Mouse (Mus musculus) lung, embryonic 15.5 days (tissue): Measurements from ENCODE around the gene Rsg1. TPM values are rescaled to one million over a fixed set of nuclear protein-coding genes. Genes with fewer than 3 reads are reported as not detected.

Source experiments
- ATAC-seq: fragments of 200-750 bp; cut with Nextera tagmentation; 2 replicates; pipeline ENCODE4 v1.8.0; 2017; ENCODE audit warnings: moderate number of reproducible peaks, borderline replicate concordance; ENCODE audit not compliant: low FRiP score, low TSS enrichment; ENCODE audit errors: extremely low read depth
- H3K27ac ChIP-seq: fragments of 300-500 bp; sonication (generic); 2 replicates; pipeline ENCODE4 v1.5.1; 2015; ENCODE audit warnings: moderate library complexity, mild to moderate bottlenecking, inconsistent platforms
- H3K27me3 ChIP-seq: fragments of 300-500 bp; sonication (generic); 2 replicates; pipeline ENCODE4 v1.6.1; 2015; ENCODE audit warnings: inconsistent platforms
- H3K36me3 ChIP-seq: fragments of 300-500 bp; sonication (generic); 2 replicates; pipeline ENCODE4 v1.6.1; 2015; ENCODE audit warnings: inconsistent platforms
- H3K4me1 ChIP-seq: fragments of 300-500 bp; sonication (generic); 2 replicates; pipeline ENCODE4 v1.6.1; 2015; ENCODE audit warnings: inconsistent platforms
- H3K4me2 ChIP-seq: fragments of 300-500 bp; sonication (generic); 2 replicates; pipeline ENCODE4 v1.6.1; 2015; ENCODE audit warnings: inconsistent platforms, mild to moderate bottlenecking, moderate library complexity
- H3K4me3 ChIP-seq: fragments of 300-500 bp; sonication (generic); 2 replicates; pipeline ENCODE4 v1.5.1; 2015; ENCODE audit warnings: mild to moderate bottlenecking, inconsistent platforms
- H3K9ac ChIP-seq: fragments of 300-500 bp; sonication (generic); 2 replicates; pipeline ENCODE4 v1.6.1; 2015; ENCODE audit warnings: inconsistent platforms
- H3K9me3 ChIP-seq: fragments of 300-500 bp; sonication (generic); 2 replicates; pipeline ENCODE4 v1.6.1; 2016; ENCODE audit warnings: inconsistent platforms
- WGBS: fragments of 180-500 bp; shearing (Covaris S2); methylation state at CpG from one replicate; pipeline ENCODE4 v1.1.7; 2015; 5-methylcytosine and 5-hydroxymethylcytosine counted together
- polyA plus RNA-seq: library from polyadenylated mRNA; unstranded; fragments of >200 nt; fragmentation: Nextera tagmentation; extraction: Ambion mirVana; gene quantifications from 2 replicates; pipeline ENCODE4 v1.2.1, GENCODE M21; 2015

The Rsg1 gene
- polyA plus RNA-seq, 1 experiment from 2014 or later, result 6.0 TPM

- Histone ChIP-seq H3K36me3 (peaks cover 19% of the 10 kb centered on the region), H3K4me1 (peaks cover 38% of the 10 kb centered on the region), H3K9me3 (no peaks in the 10 kb centered on the region), H3K27me3 (peaks cover 40% of the 10 kb centered on the region), H3K4me3 (no peak overlapping the region), H3K4me2 (no peak overlapping the region), H3K27ac (no peak overlapping the region), H3K9ac (no peak overlapping the region)
- WGBS, result 78% methylated on average over 8 of the region's 8 CpGs
- no peak for ATAC-seq
These were observed 37.3 kb downstream of the Rsg1 start for GRCm38 (mm10) chr4:141251071-141251470.

DNA sequence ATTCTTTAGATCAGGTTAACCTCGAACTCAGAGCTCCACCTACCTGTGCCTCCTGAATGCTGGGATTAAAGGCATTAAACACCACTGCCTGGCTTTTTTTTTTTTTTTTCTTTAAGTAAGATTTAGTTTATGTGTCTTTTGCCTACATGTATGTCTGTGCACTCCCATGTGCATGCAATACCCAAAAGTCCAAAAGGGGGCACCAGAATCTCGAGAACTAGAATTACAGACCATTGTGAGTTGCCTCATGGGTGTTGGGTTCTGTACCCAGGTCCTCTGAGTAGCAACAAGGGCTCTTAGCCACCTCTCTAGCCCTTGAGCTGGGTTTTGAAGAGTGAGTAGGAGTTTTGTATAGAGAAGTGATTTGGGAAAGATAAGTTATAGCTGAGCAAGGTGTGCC is 38.9 kb downstream of the Rsg1 start:
- no peak for ATAC-seq

GRCm38 (mm10) chr4:141254234-141254633 is 40.5 kb downstream of the Rsg1 start:
- no peak overlapping the region for H3K4me2 ChIP-seq
- peaks cover 22% of the 10 kb centered on the region for H3K36me3 ChIP-seq
- no peak overlapping the region for H3K27ac ChIP-seq
- H3K4me1 ChIP-seq, result peaks cover 11% of the 10 kb centered on the region; the same call in 1 of the 2 replicates
- H3K27me3 ChIP-seq, result peaks cover 8% of the 10 kb centered on the region
- 62% methylated on average over 16 of the region's 16 CpGs for WGBS
- no peak overlapping the region for H3K4me3 ChIP-seq
- peak; percentile 71; the same call in 1 of the 2 replicates for ATAC-seq
- H3K9ac ChIP-seq, result no peak overlapping the region
- no peaks in the 10 kb centered on the region for H3K9me3 ChIP-seq

More for the DNA sequence above, 38.9 kb downstream of the Rsg1 start:
- 68% methylated on average over 2 of the region's 2 CpGs for WGBS
- Histone ChIP-seq H3K4me2 (no peak overlapping the region), H3K27ac (no peak overlapping the region), H3K27me3 (peaks cover 24% of the 10 kb centered on the region), H3K9me3 (no peaks in the 10 kb centered on the region), H3K4me1 (peaks cover 22% of the 10 kb centered on the region), H3K9ac (no peak overlapping the region), H3K36me3 (peaks cover 22% of the 10 kb centered on the region), H3K4me3 (no peak overlapping the region)

GRCm38 (mm10) chr4:141257440-141257839 is 43.7 kb downstream of the Rsg1 start:
- H3K36me3 ChIP-seq, result peaks cover 3% of the 10 kb centered on the region; the same call in 1 of the 2 replicates

DNA sequence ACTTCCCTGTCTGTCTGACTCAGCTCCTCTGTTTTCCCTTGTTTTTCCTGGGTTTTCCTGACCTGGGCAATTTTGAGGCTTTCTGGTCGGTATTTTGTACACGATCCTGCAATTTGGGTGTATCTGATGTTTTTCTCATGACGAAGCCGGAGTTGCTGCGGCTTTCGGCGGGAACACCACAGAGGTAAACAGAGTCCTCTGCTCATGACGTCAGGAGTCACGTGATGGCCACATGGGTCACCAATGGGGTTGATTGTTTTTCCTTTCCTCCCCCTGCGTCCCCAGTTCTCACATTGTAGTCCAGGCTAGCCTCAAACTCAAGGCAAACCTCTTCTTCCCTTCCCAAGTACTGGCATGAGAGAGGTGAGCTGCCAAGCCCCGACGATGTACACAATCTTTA is 45.7 kb downstream of the Rsg1 start:
- no peak overlapping the region for H3K9ac ChIP-seq
- H3K4me1 ChIP-seq, result peaks cover 21% of the 10 kb centered on the region
- H3K36me3 ChIP-seq, result peaks cover 2% of the 10 kb centered on the region; the same call in 1 of the 2 replicates
- no peak for ATAC-seq
- peak overlapping the region; percentile 52 for H3K27ac ChIP-seq
- H3K4me2 ChIP-seq, result peak overlapping the region; percentile 59
- H3K9me3 ChIP-seq, result no peaks in the 10 kb centered on the region
- 63% methylated on average over 12 of the region's 12 CpGs for WGBS
- no peaks in the 10 kb centered on the region for H3K27me3 ChIP-seq
- H3K4me3 ChIP-seq, result peak overlapping the region; percentile 31

More at GRCm38 (mm10) chr4:141257440-141257839, 43.7 kb downstream of the Rsg1 start:
- Histone ChIP-seq H3K4me3 (no peak overlapping the region), H3K9me3 (no peaks in the 10 kb centered on the region), H3K27ac (no peak overlapping the region), H3K27me3 (no peaks in the 10 kb centered on the region), H3K4me1 (peaks cover 28% of the 10 kb centered on the region), H3K4me2 (no peak overlapping the region), H3K9ac (no peak overlapping the region)
- whole genome bisulfite sequencing, result 68% methylated on average over 5 of the region's 5 CpGs
- no peak for ATAC-seq

DNA sequence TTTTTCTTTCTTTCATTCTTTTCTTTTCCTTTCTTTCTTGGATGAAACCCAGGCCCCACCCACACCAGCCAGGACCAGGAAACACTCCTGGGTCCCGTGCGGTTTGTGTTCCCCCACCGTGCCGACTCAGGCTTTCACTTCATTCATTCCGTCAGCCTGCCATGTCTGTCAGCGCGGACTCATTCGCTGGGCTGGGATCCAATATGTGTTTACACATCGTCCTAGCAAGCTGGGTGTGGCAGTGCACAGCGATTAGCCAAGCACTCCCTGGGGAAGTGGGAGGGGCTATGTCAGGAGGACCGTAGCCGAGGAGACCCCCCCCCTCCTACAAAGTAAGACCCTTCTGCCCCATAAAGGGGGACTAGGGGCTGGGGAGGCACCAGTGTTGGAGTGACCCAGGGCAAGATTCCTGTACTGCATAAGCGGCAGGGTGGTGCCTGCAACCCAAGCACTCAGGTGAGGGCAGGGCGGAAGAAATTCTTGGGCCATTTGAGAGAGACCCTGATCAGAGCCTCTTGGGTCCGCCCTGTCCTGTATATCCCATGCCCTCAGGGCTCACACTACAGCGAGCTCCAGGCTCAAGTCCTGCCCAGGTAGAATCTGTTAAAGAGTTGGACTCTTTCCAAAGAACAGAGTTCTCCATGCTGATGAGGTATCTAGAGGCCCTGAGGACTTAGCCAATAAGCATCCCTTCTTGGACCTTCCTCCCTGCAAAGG is 46.4 kb downstream of the Rsg1 start:
- 21% methylated on average over 16 of the region's 16 CpGs for WGBS
- H3K4me3 ChIP-seq, result peak overlapping the region; percentile 31
- H3K4me2 ChIP-seq, result peak overlapping the region; percentile 59
- no peaks in the 10 kb centered on the region for H3K27me3 ChIP-seq
- peaks cover 2% of the 10 kb centered on the region; the same call in 1 of the 2 replicates for H3K36me3 ChIP-seq
- peak; percentile 77 for ATAC-seq
- no peaks in the 10 kb centered on the region for H3K9me3 ChIP-seq
- H3K4me1 ChIP-seq, result peaks cover 17% of the 10 kb centered on the region
- H3K27ac ChIP-seq, result peak overlapping the region; percentile 52
- no peak overlapping the region for H3K9ac ChIP-seq

DNA sequence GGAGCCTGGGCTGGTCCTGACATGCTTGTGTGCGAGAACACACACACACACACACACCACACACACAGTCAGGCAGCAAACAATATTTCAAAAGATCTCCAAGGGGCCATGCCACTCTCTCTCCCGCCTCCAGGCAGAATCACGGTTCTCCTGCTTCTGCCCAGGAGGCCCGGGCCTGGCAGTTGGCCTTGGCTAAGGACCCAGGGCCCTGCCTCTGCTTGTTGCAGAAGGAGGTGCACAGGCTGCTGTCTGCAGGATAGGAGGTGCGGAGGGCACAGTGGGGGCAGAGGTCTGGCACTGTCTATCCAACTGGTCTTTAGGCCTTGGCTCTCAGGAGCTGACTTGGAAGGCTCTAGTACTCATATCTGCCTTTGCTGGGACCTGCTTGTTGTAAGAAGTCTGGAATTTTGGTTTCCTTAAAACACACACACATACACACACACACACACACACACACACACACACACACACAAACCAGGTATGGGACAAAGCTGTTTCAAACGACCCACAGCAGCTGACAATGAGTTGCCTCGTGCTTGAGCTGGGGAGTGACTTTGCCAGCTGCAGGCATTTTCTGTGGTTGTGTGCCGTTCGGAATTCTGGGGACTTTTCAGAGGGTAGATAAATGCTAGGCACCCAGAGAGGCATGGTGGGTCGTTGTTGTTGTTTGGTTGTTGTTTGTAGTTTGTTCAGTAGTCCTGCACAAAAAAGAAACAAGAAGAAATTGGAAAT is 49.3 kb downstream of the Rsg1 start:
- Histone ChIP-seq H3K4me1 (peaks cover 22% of the 10 kb centered on the region), H3K36me3 (no peaks in the 10 kb centered on the region), H3K9me3 (no peaks in the 10 kb centered on the region), H3K4me2 (no peak overlapping the region), H3K27me3 (no peaks in the 10 kb centered on the region), H3K9ac (no peak overlapping the region), H3K27ac (no peak overlapping the region), H3K4me3 (no peak overlapping the region)
- ATAC-seq, result no peak
- 76% methylated on average over 10 of the region's 10 CpGs for WGBS

- H3K9me3 ChIP-seq, result no peaks in the 10 kb centered on the region
- ATAC-seq, result no peak
- no peak overlapping the region for H3K4me3 ChIP-seq
- WGBS, result 87% methylated on average over 3 of the region's 3 CpGs
- no peak overlapping the region for H3K27ac ChIP-seq
- H3K36me3 ChIP-seq, result no peaks in the 10 kb centered on the region
- no peaks in the 10 kb centered on the region for H3K27me3 ChIP-seq
- no peak overlapping the region for H3K4me2 ChIP-seq
- H3K4me1 ChIP-seq, result peaks cover 5% of the 10 kb centered on the region
- no peak overlapping the region for H3K9ac ChIP-seq
These were observed 52.4 kb downstream of the Rsg1 start for GRCm38 (mm10) chr4:141265979-141266637.

GRCm38 (mm10) chr4:141267250-141267649 is 53.5 kb downstream of the Rsg1 start:
- no peak overlapping the region for H3K9ac ChIP-seq
- peaks cover 16% of the 10 kb centered on the region for H3K4me1 ChIP-seq
- H3K27ac ChIP-seq, result no peak overlapping the region
- WGBS, result 74% methylated on average over 3 of the region's 3 CpGs
- no peaks in the 10 kb centered on the region for H3K36me3 ChIP-seq
- H3K4me2 ChIP-seq, result no peak overlapping the region
- no peaks in the 10 kb centered on the region for H3K27me3 ChIP-seq
- ATAC-seq, result no peak
- no peak overlapping the region for H3K4me3 ChIP-seq
- no peaks in the 10 kb centered on the region for H3K9me3 ChIP-seq

DNA sequence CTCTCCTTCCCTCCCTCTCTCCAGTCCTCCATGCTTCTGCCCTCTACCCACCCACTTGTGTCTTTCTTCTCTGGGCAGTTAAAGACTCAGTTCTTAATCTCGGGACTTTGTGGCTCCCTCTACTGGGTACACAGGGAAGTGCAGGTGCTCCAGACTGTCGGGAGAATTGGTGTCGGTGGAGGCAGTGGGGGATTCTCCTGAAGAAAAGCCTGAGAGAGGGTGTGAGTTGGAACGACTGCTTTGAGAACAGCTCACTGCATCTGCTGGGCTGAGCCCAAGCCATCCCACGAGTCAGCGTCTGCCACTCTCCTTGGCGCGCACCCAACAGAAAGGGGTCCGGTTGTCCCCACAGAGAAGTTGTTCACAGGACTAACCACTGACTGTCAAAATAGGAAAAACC is 54.1 kb downstream of the Rsg1 start:
- Histone ChIP-seq H3K27ac (no peak overlapping the region), H3K4me2 (no peak overlapping the region), H3K36me3 (no peaks in the 10 kb centered on the region), H3K9ac (no peak overlapping the region), H3K4me3 (no peak overlapping the region), H3K4me1 (peaks cover 17% of the 10 kb centered on the region), H3K9me3 (no peaks in the 10 kb centered on the region), H3K27me3 (no peaks in the 10 kb centered on the region)
- no peak for ATAC-seq
- WGBS, result 34% methylated on average over 9 of the region's 9 CpGs

GRCm38 (mm10) chr4:141268350-141268749 is 54.6 kb downstream of the Rsg1 start:
- Histone ChIP-seq H3K4me1 (peaks cover 21% of the 10 kb centered on the region), H3K27ac (no peak overlapping the region), H3K36me3 (no peaks in the 10 kb centered on the region), H3K27me3 (no peaks in the 10 kb centered on the region), H3K9ac (no peak overlapping the region), H3K4me3 (no peak overlapping the region), H3K9me3 (no peaks in the 10 kb centered on the region), H3K4me2 (no peak overlapping the region)
- 84% methylated on average over 4 of the region's 4 CpGs for WGBS
- no peak for ATAC-seq

DNA sequence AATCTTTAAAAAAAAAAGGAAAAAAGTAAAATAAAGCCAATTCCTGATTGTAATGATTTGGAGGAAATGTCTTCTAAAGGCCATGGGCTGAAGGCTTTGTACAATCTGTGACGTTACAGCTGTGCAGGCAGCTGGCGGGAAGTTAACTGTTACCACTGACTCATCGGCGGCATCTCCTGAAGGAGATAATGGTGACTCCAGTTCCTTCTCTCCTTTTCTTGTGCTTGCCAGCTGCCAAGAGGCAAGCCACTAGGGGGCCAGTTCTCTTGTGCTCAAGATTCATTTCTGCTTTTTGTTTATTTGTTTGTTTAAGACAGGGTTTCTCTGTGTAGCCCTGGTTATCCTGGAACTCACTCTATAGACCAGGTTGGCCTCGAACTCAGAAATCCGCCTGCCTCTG is 55.3 kb downstream of the Rsg1 start:
- Histone ChIP-seq H3K4me3 (no peak overlapping the region), H3K4me1 (peaks cover 27% of the 10 kb centered on the region), H3K36me3 (no peaks in the 10 kb centered on the region), H3K9me3 (no peaks in the 10 kb centered on the region), H3K27me3 (no peaks in the 10 kb centered on the region), H3K27ac (no peak overlapping the region), H3K4me2 (no peak overlapping the region), H3K9ac (no peak overlapping the region)
- 71% methylated on average over 6 of the region's 6 CpGs for WGBS
- no peak for ATAC-seq
